Mouse (Mus musculus): ENCODE data around the gene Zp1. TPM values are rescaled to one million over a fixed set of nuclear protein-coding genes. Genes with fewer than 3 reads are reported as not detected.

Gene Zp1
- 0.33 and 0.38 TPM in 2 replicates for polyA plus RNA-seq (2014; fragmentation: Nextera tagmentation; extraction: Ambion mirVana)

DNA sequence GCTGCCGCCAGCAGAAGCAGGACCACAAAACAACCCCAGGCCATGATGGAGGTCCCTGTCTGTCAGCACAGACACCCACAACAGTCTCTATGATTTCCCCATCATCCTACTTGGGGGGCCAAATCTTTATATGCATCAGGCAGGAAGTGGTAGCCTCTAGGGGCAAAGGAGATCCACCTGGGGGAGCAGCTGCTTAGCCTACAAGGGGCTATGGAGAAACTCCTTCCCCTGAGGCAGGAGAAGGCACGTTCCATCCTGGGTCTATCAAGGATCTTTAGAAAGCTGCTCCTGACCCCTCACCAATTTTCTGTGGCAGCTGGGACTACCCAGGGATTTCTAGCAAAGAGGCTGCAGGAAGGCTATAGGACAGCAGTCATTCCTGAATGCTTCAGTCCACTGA lies at the start of gene Zp1:
Gene Zp1, minus strand, starts transcription at position 101 of the 400 bp plus-strand sequence.
- Histone ChIP-seq H3K4me3 (replicated peaks; ENCODE audit: low read depth, low read length) (no peak within 1 kb of the TSS), H3K27ac (replicated peaks; ENCODE audit: low read depth, low read length) (no peak within 1 kb of the TSS), H3K27me3 (ENCODE audit: control insufficient read depth, insufficient read depth, low read length) (no peaks in the 10 kb centered on the region), H3K9ac (replicated peaks; ENCODE audit: low read length) (no peak within 1 kb of the TSS), H3K4me1 (ENCODE audit: control insufficient read depth, insufficient read depth, low read length) (no peaks in the 10 kb centered on the region), H3K36me3 (ENCODE audit: control insufficient read depth, insufficient read depth, low read length) (no peaks in the 10 kb centered on the region), H3K9me3 (ENCODE audit: control insufficient read depth, low read length) (no peaks in the 10 kb centered on the region), H3K4me2 (ENCODE audit: low read length) (no peak within 1 kb of the TSS)
- DNase-seq (no peak), ATAC-seq (ENCODE audit: low FRiP score, low TSS enrichment) (no peak)
- 70% methylated on average over 2 of the region's 2 CpGs for WGBS

DNA sequence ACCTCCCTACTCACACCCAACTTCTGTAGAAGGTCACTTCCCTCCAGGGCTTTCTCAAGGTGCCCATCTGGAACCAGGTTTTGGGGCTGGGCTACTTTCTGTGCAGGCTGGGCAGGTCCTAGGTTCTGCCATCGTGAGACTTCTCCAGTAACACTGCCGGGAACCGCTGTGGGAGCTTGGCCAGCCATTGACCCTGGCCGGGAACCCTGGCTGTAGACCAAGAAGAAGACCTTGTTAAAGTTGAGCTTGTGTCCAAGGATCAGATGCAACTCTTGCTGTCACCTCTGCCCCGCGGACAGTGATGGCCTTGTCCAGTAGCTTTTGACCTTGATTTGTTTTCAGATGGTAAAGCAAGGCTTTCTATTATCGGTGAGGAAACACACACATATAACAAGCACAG lies 48.1 kb upstream of the Zp1 start:
- H3K4me1 ChIP-seq (ENCODE audit: control insufficient read depth, insufficient read depth, low read length) = no peaks in the 10 kb centered on the region
- H3K9ac ChIP-seq (replicated peaks; ENCODE audit: low read length) = no peak overlapping the region
- no peaks in the 10 kb centered on the region for H3K36me3 ChIP-seq (ENCODE audit: control insufficient read depth, insufficient read depth, low read length)
- ATAC-seq (ENCODE audit: low FRiP score, low TSS enrichment) (no peak), DNase-seq (no peak)
- no peaks in the 10 kb centered on the region for H3K27me3 ChIP-seq (ENCODE audit: control insufficient read depth, insufficient read depth, low read length)
- no peak overlapping the region for H3K4me2 ChIP-seq (ENCODE audit: low read length)
- H3K9me3 ChIP-seq (ENCODE audit: control insufficient read depth, low read length) = no peaks in the 10 kb centered on the region
- no peak overlapping the region for H3K27ac ChIP-seq (replicated peaks; ENCODE audit: low read depth, low read length)
- WGBS = 94% methylated on average over 7 of the region's 7 CpGs
- no peak overlapping the region for H3K4me3 ChIP-seq (replicated peaks; ENCODE audit: low read depth, low read length)

DNA sequence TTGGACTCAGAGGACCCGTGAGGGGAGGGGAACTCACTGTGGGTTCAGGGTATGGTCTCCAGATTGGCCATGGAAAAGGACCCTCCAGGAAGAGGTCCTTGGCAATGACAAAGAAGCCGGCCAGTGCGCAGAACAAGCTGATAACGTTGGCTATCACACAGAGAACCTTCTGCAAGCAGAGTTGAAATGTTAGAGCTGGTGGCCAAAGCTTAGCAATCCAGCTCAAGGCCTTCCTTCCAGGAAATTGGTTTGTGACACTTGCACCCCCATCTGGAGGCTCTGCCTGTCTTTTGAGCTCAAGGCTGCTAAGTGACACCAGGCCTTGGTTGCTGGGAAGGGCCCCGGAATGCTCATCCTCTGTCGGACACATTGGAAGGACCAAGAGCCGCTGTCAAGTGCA lies 45.3 kb upstream of the Zp1 start:
- H3K27ac ChIP-seq (replicated peaks; ENCODE audit: low read depth, low read length) = no peak overlapping the region
- H3K9me3 ChIP-seq (ENCODE audit: control insufficient read depth, low read length) = no peaks in the 10 kb centered on the region
- WGBS = 90% methylated on average over 7 of the region's 7 CpGs
- no peaks in the 10 kb centered on the region for H3K27me3 ChIP-seq (ENCODE audit: control insufficient read depth, insufficient read depth, low read length)
- no peak overlapping the region for H3K4me3 ChIP-seq (replicated peaks; ENCODE audit: low read depth, low read length)
- H3K4me2 ChIP-seq (ENCODE audit: low read length) = no peak overlapping the region
- no peak for DNase-seq
- H3K4me1 ChIP-seq (ENCODE audit: control insufficient read depth, insufficient read depth, low read length) = no peaks in the 10 kb centered on the region
- no peak overlapping the region for H3K9ac ChIP-seq (replicated peaks; ENCODE audit: low read length)
- no peaks in the 10 kb centered on the region for H3K36me3 ChIP-seq (ENCODE audit: control insufficient read depth, insufficient read depth, low read length)
- no peak for ATAC-seq (ENCODE audit: low FRiP score, low TSS enrichment)

DNA sequence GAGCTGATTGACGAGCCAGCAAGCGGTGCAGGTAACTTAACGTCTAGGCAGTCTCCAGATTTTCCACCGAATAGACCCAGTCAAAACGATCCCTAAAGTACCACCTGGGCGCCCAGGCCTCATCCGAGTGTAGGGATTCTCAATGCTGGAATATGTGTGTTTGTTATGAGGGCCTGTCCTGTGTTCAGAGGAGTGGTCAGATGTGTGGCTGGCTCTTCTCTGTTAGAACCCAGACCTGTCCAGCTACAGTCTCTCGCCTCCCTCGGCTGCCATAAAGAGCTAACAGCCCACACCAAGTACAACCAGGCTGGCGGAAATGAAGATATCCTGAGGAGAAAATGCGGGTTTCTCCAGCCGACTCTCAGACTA lies 39.5 kb upstream of the Zp1 start:
- Histone ChIP-seq H3K4me1 (ENCODE audit: control insufficient read depth, insufficient read depth, low read length) (no peaks in the 10 kb centered on the region), H3K9ac (replicated peaks; ENCODE audit: low read length) (no peak overlapping the region), H3K9me3 (ENCODE audit: control insufficient read depth, low read length) (no peaks in the 10 kb centered on the region), H3K27me3 (ENCODE audit: control insufficient read depth, insufficient read depth, low read length) (no peaks in the 10 kb centered on the region), H3K4me2 (ENCODE audit: low read length) (peak overlapping the region; percentile 33), H3K36me3 (ENCODE audit: control insufficient read depth, insufficient read depth, low read length) (no peaks in the 10 kb centered on the region), H3K4me3 (replicated peaks; ENCODE audit: low read depth, low read length) (no peak overlapping the region), H3K27ac (replicated peaks; ENCODE audit: low read depth, low read length) (no peak overlapping the region)
- DNase-seq (no peak), ATAC-seq (ENCODE audit: low FRiP score, low TSS enrichment) (peak; percentile 17; the same call in 1 of the 2 replicates)
- 35% methylated on average over 12 of the region's 12 CpGs for WGBS

DNA sequence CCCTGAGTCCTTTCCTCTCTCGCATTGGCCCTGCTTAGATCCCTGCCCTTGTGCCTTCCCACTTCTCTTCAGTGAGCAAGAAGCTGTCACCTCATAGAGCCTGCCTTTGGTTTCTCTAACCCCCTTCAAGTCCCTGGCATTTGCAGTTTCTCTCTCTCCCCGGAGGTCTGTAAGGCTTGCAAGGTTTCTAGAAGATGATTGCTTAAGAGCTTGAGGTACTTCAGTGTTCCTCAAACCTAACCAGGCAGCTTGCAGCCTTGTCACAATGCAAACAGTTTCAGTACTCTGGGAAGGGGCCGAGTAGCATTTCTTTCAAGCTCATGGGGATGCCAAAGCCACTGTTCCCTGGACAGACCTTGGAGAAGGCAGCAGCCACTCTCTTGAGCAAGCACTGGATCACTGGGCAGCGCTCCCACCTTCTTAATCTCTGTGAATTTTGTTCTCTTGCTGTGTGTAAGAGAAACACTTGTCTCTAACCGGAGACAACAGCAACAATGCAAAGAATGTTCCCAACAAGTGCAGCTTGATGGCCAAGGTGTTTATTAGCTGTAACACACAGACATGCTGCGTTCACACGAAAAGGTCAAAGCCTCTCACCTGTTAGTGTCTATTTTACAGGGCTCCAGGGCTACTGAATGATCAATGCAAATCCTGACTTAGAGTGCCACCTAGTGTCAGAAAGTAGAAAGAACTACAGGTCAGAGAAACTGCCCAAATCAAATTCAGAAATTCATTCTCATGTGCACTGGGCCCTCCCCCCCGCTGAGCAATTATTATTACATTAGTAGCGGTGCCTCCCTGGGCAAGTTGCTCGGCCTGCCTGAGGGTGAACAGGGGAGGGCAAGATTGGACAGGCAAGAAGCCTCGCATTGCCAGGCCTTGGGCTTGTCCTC lies 38.9 kb upstream of the Zp1 start:
- Histone ChIP-seq H3K4me2 (ENCODE audit: low read length) (peak overlapping the region; percentile 33), H3K9ac (replicated peaks; ENCODE audit: low read length) (no peak overlapping the region), H3K4me1 (ENCODE audit: control insufficient read depth, insufficient read depth, low read length) (no peaks in the 10 kb centered on the region), H3K27ac (replicated peaks; ENCODE audit: low read depth, low read length) (no peak overlapping the region), H3K4me3 (replicated peaks; ENCODE audit: low read depth, low read length) (no peak overlapping the region), H3K36me3 (ENCODE audit: control insufficient read depth, insufficient read depth, low read length) (no peaks in the 10 kb centered on the region), H3K9me3 (ENCODE audit: control insufficient read depth, low read length) (no peaks in the 10 kb centered on the region), H3K27me3 (ENCODE audit: control insufficient read depth, insufficient read depth, low read length) (no peaks in the 10 kb centered on the region)
- WGBS = 35% methylated on average over 11 of the region's 11 CpGs
- ATAC-seq (ENCODE audit: low FRiP score, low TSS enrichment) = peak; percentile 78; the same call in 1 of the 2 replicates
- peak; percentile 91 for DNase-seq

DNA sequence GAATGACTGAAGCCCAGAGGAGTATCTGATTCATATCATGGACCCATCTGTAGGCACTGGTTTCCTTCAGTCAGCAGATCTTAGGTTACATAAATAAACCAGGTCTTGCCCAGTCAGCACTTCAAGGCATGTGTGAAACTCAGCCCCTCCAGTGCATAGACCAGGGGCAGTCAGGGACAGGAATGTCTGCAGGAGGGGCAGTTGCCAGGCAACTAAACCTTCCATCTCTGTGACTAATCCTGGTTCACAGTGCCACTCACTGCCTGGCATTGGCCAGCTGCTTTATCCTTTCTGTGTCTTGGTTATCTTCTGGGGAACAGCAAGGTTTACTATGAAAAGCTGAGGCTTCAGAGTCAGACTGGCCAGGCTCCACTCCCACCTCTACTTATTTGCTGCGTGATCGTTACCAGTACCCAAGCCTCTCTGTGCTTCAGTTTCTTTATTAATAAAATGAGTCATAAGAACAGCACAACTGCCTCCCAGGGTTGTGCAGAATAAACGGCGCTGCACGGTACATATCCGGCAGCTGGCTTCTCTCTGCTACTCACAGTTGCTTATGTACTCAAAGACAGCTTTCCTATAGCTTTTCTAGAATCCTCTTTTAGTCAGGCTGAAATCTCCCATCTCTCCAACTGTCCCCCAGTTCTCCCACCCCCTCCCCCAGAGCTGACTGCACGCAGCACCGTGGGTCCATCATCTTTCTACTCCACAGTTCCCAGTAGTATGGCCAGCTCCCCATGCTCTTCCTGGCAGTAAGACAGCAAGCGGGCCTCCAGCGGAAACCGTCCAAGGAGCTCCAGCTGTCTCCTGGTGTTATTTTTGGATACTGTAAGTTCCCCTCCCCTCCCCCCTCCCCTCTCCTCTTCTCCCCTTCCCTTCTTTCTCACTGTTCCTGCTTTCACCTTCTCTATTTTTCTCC lies 31.8 kb upstream of the Zp1 start:
- Histone ChIP-seq H3K4me1 (ENCODE audit: control insufficient read depth, insufficient read depth, low read length) (peaks cover 21% of the 10 kb centered on the region), H3K27me3 (ENCODE audit: control insufficient read depth, insufficient read depth, low read length) (no peaks in the 10 kb centered on the region), H3K9ac (replicated peaks; ENCODE audit: low read length) (no peak overlapping the region), H3K27ac (replicated peaks; ENCODE audit: low read depth, low read length) (peak overlapping the region; percentile 72), H3K4me2 (ENCODE audit: low read length) (peak overlapping the region; percentile 6; the same call in 1 of the 2 replicates), H3K4me3 (replicated peaks; ENCODE audit: low read depth, low read length) (no peak overlapping the region), H3K9me3 (ENCODE audit: control insufficient read depth, low read length) (no peaks in the 10 kb centered on the region), H3K36me3 (ENCODE audit: control insufficient read depth, insufficient read depth, low read length) (no peaks in the 10 kb centered on the region)
- ATAC-seq (ENCODE audit: low FRiP score, low TSS enrichment) (peak; percentile 49; the same call in 1 of the 2 replicates), DNase-seq (peak; percentile 60)
- 52% methylated on average over 11 of the region's 11 CpGs for WGBS

DNA sequence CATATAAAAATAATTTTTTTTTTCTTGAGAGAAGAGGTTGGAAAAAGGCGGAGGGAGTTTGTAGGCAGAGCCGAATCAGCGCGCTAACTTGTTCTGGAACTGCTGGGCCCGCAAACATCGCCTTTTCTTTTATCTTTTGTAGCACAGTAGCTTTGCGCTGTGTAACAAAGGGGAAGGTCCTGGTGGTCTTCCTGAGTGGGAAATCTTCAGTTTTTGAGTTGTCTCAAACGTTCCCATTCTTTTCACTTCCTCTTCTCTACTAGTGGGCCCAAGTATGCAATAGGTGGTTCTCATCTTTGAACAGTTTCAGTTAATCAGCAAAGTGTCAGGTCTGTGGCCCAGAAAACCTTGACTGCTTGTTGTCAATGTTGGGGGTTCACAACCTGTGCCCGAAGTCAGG lies 29.1 kb upstream of the Zp1 start:
- DNase-seq (no peak), ATAC-seq (ENCODE audit: low FRiP score, low TSS enrichment) (0 out of 2 replicates have a peak, but pooled peaks have one; percentile 6)
- H3K4me2 ChIP-seq (ENCODE audit: low read length) = peak overlapping the region; percentile 100
- peaks cover 13% of the 10 kb centered on the region for H3K36me3 ChIP-seq (ENCODE audit: control insufficient read depth, insufficient read depth, low read length)
- H3K27ac ChIP-seq (replicated peaks; ENCODE audit: low read depth, low read length) = 0 out of 2 replicates have a peak overlapping the region, but pooled peaks have one; percentile 26
- no peak overlapping the region; the same call in 1 of the 2 replicates for H3K9ac ChIP-seq (replicated peaks; ENCODE audit: low read length)
- no peaks in the 10 kb centered on the region for H3K9me3 ChIP-seq (ENCODE audit: control insufficient read depth, low read length)
- H3K4me3 ChIP-seq (replicated peaks; ENCODE audit: low read depth, low read length) = peak overlapping the region; percentile 58
- 32% methylated on average over 9 of the region's 9 CpGs for WGBS
- H3K27me3 ChIP-seq (ENCODE audit: control insufficient read depth, insufficient read depth, low read length) = no peaks in the 10 kb centered on the region
- peaks cover 27% of the 10 kb centered on the region for H3K4me1 ChIP-seq (ENCODE audit: control insufficient read depth, insufficient read depth, low read length)

DNA sequence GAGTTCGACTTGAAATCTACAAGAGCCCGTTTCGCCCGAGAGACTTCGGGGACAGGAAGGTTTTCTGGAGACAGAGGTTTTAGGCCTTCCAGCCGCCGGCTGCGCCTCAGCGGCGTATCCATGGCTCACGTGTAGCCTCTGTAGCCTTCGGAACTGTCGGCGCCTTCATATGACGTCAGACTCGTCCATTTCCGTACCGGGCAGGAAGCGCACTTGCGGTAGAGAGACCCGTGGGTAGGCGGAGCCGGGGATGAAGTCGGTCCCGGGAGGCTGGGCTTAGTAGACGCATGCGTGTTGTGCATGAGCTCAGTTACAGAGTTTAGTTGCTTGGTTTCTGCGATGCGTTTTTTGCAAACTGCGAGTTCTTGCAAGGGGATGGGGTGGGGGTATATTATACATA lies 28.7 kb upstream of the Zp1 start, which contains the start of gene Ccdc86:
Gene Ccdc86, minus strand, starts transcription at position 155 of the 400 bp plus-strand sequence.
- ATAC-seq (ENCODE audit: low FRiP score, low TSS enrichment) (peak; percentile 96), DNase-seq (peak; percentile 100)
- WGBS = under 1% methylated on average over 30 of the region's 30 CpGs

More for the DNA sequence above, 28.7 kb upstream of the Zp1 start, which contains the start of gene Ccdc86:
- H3K9me3 ChIP-seq (ENCODE audit: control insufficient read depth, low read length) = no peaks in the 10 kb centered on the region
- no peaks in the 10 kb centered on the region for H3K27me3 ChIP-seq (ENCODE audit: control insufficient read depth, insufficient read depth, low read length)
- H3K9ac ChIP-seq (replicated peaks; ENCODE audit: low read length) = peak within 1 kb of the TSS; percentile 67
- peaks cover 27% of the 10 kb centered on the region for H3K4me1 ChIP-seq (ENCODE audit: control insufficient read depth, insufficient read depth, low read length)
- H3K27ac ChIP-seq (replicated peaks; ENCODE audit: low read depth, low read length) = 0 out of 2 replicates have a peak within 1 kb of the TSS, but pooled peaks have one; percentile 26
- peak within 1 kb of the TSS; percentile 100 for H3K4me2 ChIP-seq (ENCODE audit: low read length)
- H3K36me3 ChIP-seq (ENCODE audit: control insufficient read depth, insufficient read depth, low read length) = peaks cover 17% of the 10 kb centered on the region
- H3K4me3 ChIP-seq (replicated peaks; ENCODE audit: low read depth, low read length) = peak within 1 kb of the TSS; percentile 58

Data from midbrain, embryonic 14.5 days (tissue).